Mouse (Mus musculus) lung, postnatal 0 days (tissue): Measurements from ENCODE around the gene Ccnl2.

Source experiments
- CTCF ChIP-seq: IDR thresholded peaks from 2 replicates; pipeline ENCODE4 v1.5.1; 2016; ENCODE audit warnings: antibody characterized with exemption, mild to moderate bottlenecking
- EP300 ChIP-seq: IDR thresholded peaks from 2 replicates; pipeline ENCODE4 v1.6.1; 2016; ENCODE audit warnings: antibody characterized with exemption, mild to moderate bottlenecking, control low read depth

DNA sequence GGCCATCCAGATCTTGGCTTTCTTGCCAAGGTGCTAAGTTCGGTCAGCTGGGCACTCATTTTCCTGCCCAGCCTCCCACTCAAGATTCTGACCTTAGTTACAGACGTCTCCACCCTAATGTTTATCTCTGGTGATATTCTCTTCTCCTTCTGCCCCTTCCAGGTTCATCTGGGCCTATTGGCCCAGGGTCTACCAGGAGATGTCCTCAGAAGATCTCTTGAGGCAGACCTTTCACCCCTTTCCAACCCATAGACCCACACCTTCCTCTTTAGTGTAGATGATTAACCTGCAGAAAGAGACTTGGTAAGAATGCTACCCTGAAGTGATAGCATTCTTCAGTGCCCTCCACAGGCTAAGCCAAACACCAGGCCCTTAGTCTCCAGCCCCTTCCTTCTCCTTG lies 40.6 kb upstream of the Ccnl2 start:
- TF ChIP-seq CTCF (no peak), EP300 (no peak)
